ENCODE assay signal across 22 mouse cellular contexts in genomic region chr19:38441860-38442259, GRCm38 (mm10). TPM values are rescaled to one million over a fixed set of nuclear protein-coding genes. Genes with fewer than 3 reads are reported as not detected.
A peak's percentile ranks its signal among the peaks of the same experiment; 100 is the strongest.
DNase-seq lines count a peak whose midpoint lies in the region; ATAC-seq and TF ChIP-seq lines count a peak whose summit lies in the region.
"Had no signal": no experiment of that assay in that cellular context is flagged by ENCODE, and none has a peak within 500 bp of the region (broad histone marks: within the 10 kb centered on the region; RNA-seq: fewer than 3 reads in every experiment).

No protein-coding gene starts in this region.

- no peaks in the 10 kb centered on the region for H3K36me3 ChIP-seq in intestine, postnatal 0 days (ENCODE audit: control insufficient read depth, insufficient read depth)
- no peaks in the 10 kb centered on the region for H3K36me3 ChIP-seq in intestine, embryonic 15.5 days
- no peaks in the 10 kb centered on the region for H3K36me3 ChIP-seq in limb, embryonic 13.5 days
- H3K36me3 ChIP-seq: heart, embryonic 10.5 days; hindbrain, embryonic 12.5 days; neural tube, embryonic 12.5 days had no signal

- no peak overlapping the region for H3K4me2 ChIP-seq in intestine, postnatal 0 days (replicated peaks; ENCODE audit: low read depth)
- H3K4me2 ChIP-seq in intestine, embryonic 15.5 days (replicated peaks) = no peak overlapping the region
- no peak overlapping the region for H3K4me2 ChIP-seq in limb, embryonic 13.5 days (replicated peaks)
- H3K4me2 ChIP-seq: hindbrain, embryonic 12.5 days; midbrain, embryonic 11.5 days; neural tube, embryonic 12.5 days had no signal

- ATAC-seq in intestine, postnatal 0 days = no peak
- ATAC-seq in intestine, embryonic 15.5 days = no peak
- 0 out of 2 replicates have a peak, but pooled peaks have one; percentile 32 for ATAC-seq in limb, embryonic 13.5 days (ENCODE audit: low FRiP score, low read depth)
- no peak for ATAC-seq in monocyte, adult 5-6 weeks (replicated peaks; ENCODE audit: insufficient number of reproducible peaks, low FRiP score, low TSS enrichment, poor library complexity, severe bottlenecking)
- ATAC-seq: inflammation-experienced regulatory T-cells, adult 6 months; lung, postnatal 0 days had no signal

- peak; percentile 28 for DNase-seq in ZHBTc4 (ENCODE audit: low read depth, low spot score)
- peak; percentile 10 for DNase-seq in embryo, embryonic 9.5 days (ENCODE audit: extremely low spot score)
- no peak for DNase-seq in kidney, postnatal 25 days
- no peak for DNase-seq in kidney, postnatal 14 days
- DNase-seq: adrenal gland, adult 2 months; cerebellum, adult 11 months; cerebellum, adult 9-11 months; kidney, adult 9 months; kidney, postnatal 4 days; right cerebral cortex, postnatal 14 days had no signal

- H3K9ac ChIP-seq in intestine, postnatal 0 days (ENCODE audit: low read depth, low read length) = no peak overlapping the region
- no peak overlapping the region for H3K9ac ChIP-seq in intestine, embryonic 15.5 days
- no peak overlapping the region for H3K9ac ChIP-seq in limb, embryonic 13.5 days
- H3K9ac ChIP-seq: hindbrain, embryonic 12.5 days; neural tube, embryonic 12.5 days had no signal

- no peaks in the 10 kb centered on the region for H3K27me3 ChIP-seq in intestine, postnatal 0 days (replicated peaks; ENCODE audit: control insufficient read depth, insufficient read depth, low read length)
- H3K27me3 ChIP-seq in intestine, embryonic 15.5 days (replicated peaks) = no peaks in the 10 kb centered on the region
- H3K27me3 ChIP-seq in limb, embryonic 13.5 days = no peaks in the 10 kb centered on the region
- H3K27me3 ChIP-seq: hindbrain, embryonic 12.5 days; neural tube, embryonic 12.5 days had no signal

- no peak overlapping the region for H3K4me3 ChIP-seq in intestine, postnatal 0 days (ENCODE audit: low read depth, low read length)
- H3K4me3 ChIP-seq in intestine, embryonic 15.5 days (replicated peaks) = no peak overlapping the region
- H3K4me3 ChIP-seq in limb, embryonic 13.5 days = no peak overlapping the region
- H3K4me3 ChIP-seq: heart, embryonic 10.5 days; hindbrain, embryonic 12.5 days; neural tube, embryonic 12.5 days had no signal

- no peaks in the 10 kb centered on the region for H3K4me1 ChIP-seq in intestine, postnatal 0 days (replicated peaks; ENCODE audit: control insufficient read depth, insufficient read depth, low read length)
- no peaks in the 10 kb centered on the region for H3K4me1 ChIP-seq in intestine, embryonic 15.5 days (replicated peaks)
- H3K4me1 ChIP-seq in limb, embryonic 13.5 days = peaks cover 5% of the 10 kb centered on the region; the same call in 1 of the 2 replicates
- H3K4me1 ChIP-seq: heart, embryonic 10.5 days; hindbrain, embryonic 12.5 days; neural tube, embryonic 12.5 days had no signal

- peak; percentile 21; the same call in 1 of the 2 replicates for TF ChIP-seq CTCF in intestine, postnatal 0 days (IDR thresholded peaks at IDR 0.05; ENCODE audit: low read depth)

- WGBS in intestine, postnatal 0 days = 68% methylated on average over 8 of the region's 8 CpGs
- WGBS in intestine, embryonic 15.5 days = 53% methylated on average over 8 of the region's 8 CpGs
- 48% methylated on average over 8 of the region's 8 CpGs for WGBS in limb, embryonic 13.5 days

- no peak overlapping the region for H3K27ac ChIP-seq in intestine, postnatal 0 days (ENCODE audit: low read depth, low read length)
- no peak overlapping the region for H3K27ac ChIP-seq in intestine, embryonic 15.5 days
- H3K27ac ChIP-seq in limb, embryonic 13.5 days = no peak overlapping the region
- H3K27ac ChIP-seq: heart, embryonic 10.5 days; hindbrain, embryonic 12.5 days; neural tube, embryonic 12.5 days had no signal

- H3K9me3 ChIP-seq in intestine, postnatal 0 days (ENCODE audit: control insufficient read depth) = no peaks in the 10 kb centered on the region
- no peaks in the 10 kb centered on the region for H3K9me3 ChIP-seq in intestine, embryonic 15.5 days
- H3K9me3 ChIP-seq in limb, embryonic 13.5 days = no peaks in the 10 kb centered on the region
- H3K9me3 ChIP-seq: heart, embryonic 10.5 days; hindbrain, embryonic 12.5 days; neural tube, embryonic 12.5 days had no signal

RNA-seq across cellular contexts. Expression of gene Plce1, which starts 39.0 kb away (rescaled TPM):
- 2.9 and 3.1 TPM in 2 replicates for polyA plus RNA-seq in intestine, postnatal 0 days (2015; fragmentation: Nextera tagmentation; extraction: Ambion mirVana)
- 4.7 and 5.8 TPM in 2 replicates for polyA plus RNA-seq in intestine, embryonic 15.5 days (2015; fragmentation: Nextera tagmentation; extraction: Ambion mirVana)
- polyA plus RNA-seq in limb, embryonic 13.5 days (2015; fragmentation: Nextera tagmentation; extraction: Ambion mirVana) = 9.4 and 10.1 TPM in 2 replicates
- total RNA-seq in monocyte, adult 5-6 weeks (2017) = 0.10 TPM in 1 of 3 replicates, not detected in the others
- total RNA-seq: common myeloid progenitor, adult 5-6 weeks; granulocyte monocyte progenitor cell, adult 5-6 weeks had no signal

RNA-seq across cellular contexts. Expression of gene Slc35g1, which starts 46.1 kb away (rescaled TPM):
- 7.2 and 7.8 TPM in 2 replicates for polyA plus RNA-seq in intestine, postnatal 0 days (2015; fragmentation: Nextera tagmentation; extraction: Ambion mirVana)
- polyA plus RNA-seq in intestine, embryonic 15.5 days (2015; fragmentation: Nextera tagmentation; extraction: Ambion mirVana) = 8.1 and 8.5 TPM in 2 replicates
- 2.7 and 3.7 TPM in 2 replicates for polyA plus RNA-seq in limb, embryonic 13.5 days (2015; fragmentation: Nextera tagmentation; extraction: Ambion mirVana)
- 2.3 to 3.0 TPM (median 2.8 TPM) in 3 replicates for total RNA-seq in monocyte, adult 5-6 weeks (2017)

Comparison
In these comparisons a context has a peak if more than half of its experiments do, and no peak if none do; other contexts are left out.
1. DNase-seq: peak in ZHBTc4 (single experiment) and embryo, embryonic 9.5 days (single experiment); none in kidney, postnatal 25 days (0 of 2) and kidney, postnatal 14 days (single experiment).